Mouse (Mus musculus) liver, embryonic 12.5 days (tissue): ENCODE data around the gene Brix1. TPM values are rescaled to one million over a fixed set of nuclear protein-coding genes. Genes with fewer than 3 reads are reported as not detected.

Experiments
- ATAC-seq: fragments of 200-750 bp; cut with Nextera tagmentation; 2 replicates; pipeline ENCODE4 v1.8.0; 2017; ENCODE audit warnings: moderate number of reproducible peaks, mild to moderate bottlenecking, moderate library complexity
- H3K27ac ChIP-seq: fragments of 300-500 bp; sonication (generic); 2 replicates; pipeline ENCODE4 v1.5.1; 2016; ENCODE audit warnings: mild to moderate bottlenecking
- H3K27me3 ChIP-seq: fragments of 300-500 bp; sonication (generic); replicated peaks from 2 replicates; pipeline ENCODE4 v1.6.1; 2016; ENCODE audit warnings: mild to moderate bottlenecking, moderate library complexity
- H3K36me3 ChIP-seq: fragments of 300-500 bp; sonication (generic); 2 replicates; pipeline ENCODE4 v1.6.1; 2016; ENCODE audit warnings: mild to moderate bottlenecking, moderate library complexity
- H3K4me1 ChIP-seq: fragments of 300-500 bp; sonication (generic); 2 replicates; pipeline ENCODE4 v1.6.1; 2016
- H3K4me2 ChIP-seq: fragments of 300-500 bp; sonication (generic); 2 replicates; pipeline ENCODE4 v1.6.1; 2016; ENCODE audit warnings: mild to moderate bottlenecking, moderate library complexity
- H3K4me3 ChIP-seq: fragments of 300-500 bp; sonication (generic); 2 replicates; pipeline ENCODE4 v1.5.1; 2016; ENCODE audit warnings: mild to moderate bottlenecking, moderate library complexity
- H3K9ac ChIP-seq: fragments of 300-500 bp; sonication (generic); 2 replicates; pipeline ENCODE4 v1.6.1; 2016; ENCODE audit warnings: mild to moderate bottlenecking, moderate library complexity
- H3K9me3 ChIP-seq: fragments of 300-500 bp; sonication (generic); replicated peaks from 2 replicates; pipeline ENCODE4 v1.6.1; 2016; ENCODE audit warnings: mild to moderate bottlenecking, moderate library complexity
- WGBS: fragments of 180-500 bp; shearing (Covaris S2); methylation state at CpG from one replicate; pipeline ENCODE4 v1.1.7; 2016; ENCODE audit not compliant: insufficient replicate concordance; 5-methylcytosine and 5-hydroxymethylcytosine counted together
- polyA plus RNA-seq: library from polyadenylated mRNA; unstranded; fragments of >200 nt; fragmentation: Nextera tagmentation; extraction: Ambion mirVana; gene quantifications from 2 replicates; pipeline ENCODE4 v1.2.1, GENCODE M21; 2016

Gene Brix1
- polyA plus RNA-seq, 1 experiment from 2014 or later, result 112 TPM

DNA sequence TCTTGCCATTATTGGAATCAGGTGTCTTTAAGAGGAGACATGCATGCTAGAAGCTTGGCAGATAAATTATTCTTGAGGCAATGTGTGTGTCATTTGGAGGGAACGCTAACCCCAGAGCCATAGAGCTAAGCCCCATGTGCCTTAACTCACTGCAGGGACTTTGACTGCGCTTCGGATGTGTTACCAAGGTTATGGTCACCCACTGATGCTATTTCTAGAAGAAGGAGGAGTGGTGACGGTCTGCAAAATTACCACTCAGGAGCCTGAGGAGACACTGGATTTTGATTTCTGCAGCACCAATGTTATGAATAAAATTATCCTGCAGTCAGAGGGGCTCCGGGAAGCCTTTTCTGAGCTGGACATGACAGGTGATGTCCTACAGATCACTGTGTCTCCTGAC lies 4.4 kb upstream of the Brix1 start:
- Histone ChIP-seq H3K27ac (no peak overlapping the region), H3K4me1 (peaks cover 10% of the 10 kb centered on the region), H3K9ac (no peak overlapping the region), H3K27me3 (no peaks in the 10 kb centered on the region), H3K4me2 (no peak overlapping the region), H3K9me3 (no peaks in the 10 kb centered on the region), H3K36me3 (peaks cover 65% of the 10 kb centered on the region), H3K4me3 (no peak overlapping the region)
- 88% methylated on average over 5 of the region's 5 CpGs for WGBS
- ATAC-seq, result no peak

DNA sequence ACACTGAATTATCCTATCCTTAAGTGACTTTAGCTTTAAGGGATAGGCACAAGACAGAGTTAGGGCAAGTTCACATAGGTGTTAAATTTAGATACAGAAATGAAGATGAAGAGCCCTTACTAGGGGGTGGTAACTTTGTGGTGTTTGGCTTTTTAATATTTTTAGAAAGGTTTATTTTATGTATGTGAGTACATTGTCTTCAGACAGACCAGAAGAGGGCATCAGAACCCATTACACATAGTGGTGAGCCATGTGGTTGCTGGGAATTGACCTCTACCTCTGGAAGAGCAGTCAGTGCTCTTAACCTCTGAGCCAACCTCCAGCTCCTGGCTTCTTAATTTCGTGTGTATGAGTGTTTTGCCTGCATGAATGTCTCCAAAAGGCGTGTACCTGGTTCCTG lies 1.5 kb upstream of the Brix1 start:
- H3K27ac ChIP-seq, result 0 out of 2 replicates have a peak overlapping the region, but pooled peaks have one; percentile 52
- no peaks in the 10 kb centered on the region for H3K9me3 ChIP-seq
- H3K27me3 ChIP-seq, result no peaks in the 10 kb centered on the region
- peaks cover 25% of the 10 kb centered on the region for H3K4me1 ChIP-seq
- ATAC-seq, result no peak
- H3K4me2 ChIP-seq, result peak overlapping the region; percentile 82
- peaks cover 52% of the 10 kb centered on the region for H3K36me3 ChIP-seq
- 28% methylated on average over 2 of the region's 2 CpGs for WGBS
- peak overlapping the region; percentile 90 for H3K9ac ChIP-seq
- peak overlapping the region; percentile 88 for H3K4me3 ChIP-seq

DNA sequence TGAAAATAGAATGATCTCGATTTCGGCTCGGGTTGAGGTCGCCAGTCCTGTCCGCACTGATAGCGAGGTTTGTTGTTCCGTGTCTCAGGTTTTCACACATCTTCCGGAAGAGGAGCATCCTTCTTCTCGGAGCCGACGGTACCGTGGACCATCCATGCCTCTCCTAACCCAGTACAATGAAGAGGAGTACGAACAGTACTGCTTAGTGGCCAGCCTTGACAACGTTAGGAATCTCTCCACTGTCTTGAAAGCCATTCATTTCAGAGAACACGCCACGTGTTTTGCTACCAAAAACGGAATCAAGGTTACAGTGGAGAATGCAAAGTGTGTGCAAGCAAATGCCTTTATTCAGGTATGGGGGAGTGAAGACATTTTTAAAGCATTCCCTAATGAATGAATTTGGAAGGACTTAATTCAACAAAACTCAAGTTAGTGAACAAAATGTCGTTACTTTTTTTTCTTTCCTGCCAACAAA lies 655 bp upstream of the Brix1 start:
- Histone ChIP-seq H3K4me3 (peak overlapping the region; percentile 88), H3K27me3 (no peaks in the 10 kb centered on the region), H3K9me3 (no peaks in the 10 kb centered on the region), H3K27ac (peak overlapping the region; percentile 78), H3K9ac (peak overlapping the region; percentile 90), H3K4me1 (peaks cover 25% of the 10 kb centered on the region), H3K36me3 (peaks cover 51% of the 10 kb centered on the region), H3K4me2 (peak overlapping the region; percentile 82)
- WGBS, result 1% methylated on average over 18 of the region's 18 CpGs
- ATAC-seq, result peak; percentile 52

DNA sequence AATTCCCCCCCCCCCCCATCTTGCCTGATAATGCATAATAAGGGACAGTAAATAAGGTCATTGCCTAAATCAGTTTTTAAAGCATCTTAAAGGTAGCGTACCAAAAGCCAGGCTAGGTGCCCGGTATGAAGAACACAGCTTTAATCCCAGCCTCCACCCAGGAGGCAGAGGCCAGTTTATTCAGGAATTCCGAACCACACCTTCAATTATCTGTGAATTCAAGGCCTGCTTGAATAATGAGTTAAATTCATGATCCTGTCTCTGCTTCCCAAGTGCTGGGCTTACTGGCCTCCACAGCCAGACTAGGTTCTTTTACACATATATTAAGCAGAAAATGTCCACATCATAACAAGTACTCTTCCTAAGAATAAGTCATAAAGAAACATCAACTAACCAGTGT lies 14.8 kb downstream of the Brix1 start:
- H3K36me3 ChIP-seq, result peaks cover 15% of the 10 kb centered on the region
- H3K9me3 ChIP-seq, result no peaks in the 10 kb centered on the region
- peaks cover 30% of the 10 kb centered on the region for H3K4me1 ChIP-seq
- no peak for ATAC-seq
- H3K27me3 ChIP-seq, result no peaks in the 10 kb centered on the region
- H3K9ac ChIP-seq, result peak overlapping the region; percentile 90
- H3K4me3 ChIP-seq, result peak overlapping the region; percentile 86
- WGBS, result 40% methylated on average over 3 of the region's 3 CpGs
- peak overlapping the region; percentile 99 for H3K4me2 ChIP-seq
- H3K27ac ChIP-seq, result peak overlapping the region; percentile 48; the same call in 1 of the 2 replicates

DNA sequence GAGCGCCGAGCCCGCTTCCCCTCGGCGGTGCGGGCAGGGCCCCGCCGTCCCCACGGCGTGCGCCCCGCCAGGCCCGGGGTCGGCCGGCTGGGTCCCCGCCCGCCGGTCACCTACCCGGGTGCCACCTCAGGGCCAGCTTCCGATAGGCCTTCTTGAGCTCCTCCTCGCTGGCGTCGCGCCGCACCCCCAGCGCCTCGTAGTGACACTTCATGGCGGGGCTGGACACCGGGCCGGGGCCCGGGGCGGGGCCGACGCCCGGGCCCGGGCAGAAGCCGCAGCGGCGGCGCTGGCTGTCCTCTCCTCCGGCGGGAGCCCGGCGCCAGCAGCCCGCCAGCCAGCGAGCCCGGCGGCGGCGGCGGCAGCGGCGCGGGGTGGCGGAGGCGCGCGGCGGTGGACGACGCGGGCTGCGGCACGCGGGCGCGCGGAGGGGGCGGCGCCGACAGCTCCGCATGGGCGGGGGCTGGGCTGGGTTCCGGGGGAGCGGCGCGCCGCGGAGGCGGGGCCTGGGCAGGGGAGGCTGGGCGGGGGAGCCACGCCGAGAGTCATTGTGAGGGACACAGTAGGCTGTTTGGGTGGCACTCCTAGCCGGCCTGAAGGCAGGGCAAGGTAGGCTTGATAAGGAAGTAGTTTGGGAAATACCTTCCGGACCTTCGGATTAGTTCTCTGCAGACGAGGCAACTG lies 15.5 kb downstream of the Brix1 start, which contains the start of gene Dnajc21:
Gene Dnajc21 (minus strand): TSS at position 366 of the 681 bp plus-strand sequence.
- Histone ChIP-seq H3K4me3 (peak within 1 kb of the TSS; percentile 86), H3K9ac (peak within 1 kb of the TSS; percentile 90), H3K36me3 (peaks cover 8% of the 10 kb centered on the region), H3K27me3 (no peaks in the 10 kb centered on the region), H3K4me2 (peak within 1 kb of the TSS; percentile 99), H3K4me1 (peaks cover 30% of the 10 kb centered on the region), H3K9me3 (no peaks in the 10 kb centered on the region), H3K27ac (peak within 1 kb of the TSS; percentile 80)
- ATAC-seq, result peak; percentile 95
- under 1% methylated on average over 72 of the region's 87 CpGs for WGBS

DNA sequence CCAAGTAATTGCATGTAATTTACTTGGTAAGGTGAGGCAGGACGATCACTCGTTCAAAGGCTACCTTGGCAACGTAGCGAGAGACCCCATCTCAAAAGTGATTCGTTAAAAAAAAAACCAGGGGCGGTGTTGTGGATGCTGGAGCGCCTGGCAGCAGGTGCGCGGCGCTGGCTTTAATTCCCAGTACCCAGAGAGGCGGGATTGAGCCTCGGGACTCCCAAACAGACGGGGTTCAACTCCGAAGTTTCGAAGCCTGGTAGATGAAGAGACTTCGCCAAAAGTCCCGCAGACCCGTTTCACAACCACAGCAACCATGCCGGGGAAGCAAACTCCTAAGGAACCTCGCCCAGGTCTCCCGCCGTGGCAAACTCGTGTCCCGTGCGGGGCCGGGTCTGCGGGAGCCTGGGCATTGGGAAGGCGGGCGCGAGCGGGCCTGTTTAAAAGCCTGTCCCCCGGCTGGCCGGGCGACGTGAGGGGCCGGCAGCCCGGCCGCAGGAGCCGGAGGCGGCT lies 16.1 kb downstream of the Brix1 start:
- H3K27me3 ChIP-seq, result no peaks in the 10 kb centered on the region
- peak overlapping the region; percentile 90 for H3K9ac ChIP-seq
- ATAC-seq, result no peak
- peaks cover 32% of the 10 kb centered on the region for H3K4me1 ChIP-seq
- peak overlapping the region; percentile 99 for H3K4me2 ChIP-seq
- WGBS, result under 1% methylated on average over 40 of the region's 40 CpGs
- H3K9me3 ChIP-seq, result no peaks in the 10 kb centered on the region
- 0 out of 2 replicates have a peak, but pooled peaks cover 4% of the 10 kb centered on the region for H3K36me3 ChIP-seq
- H3K27ac ChIP-seq, result peak overlapping the region; percentile 80
- peak overlapping the region; percentile 86 for H3K4me3 ChIP-seq

DNA sequence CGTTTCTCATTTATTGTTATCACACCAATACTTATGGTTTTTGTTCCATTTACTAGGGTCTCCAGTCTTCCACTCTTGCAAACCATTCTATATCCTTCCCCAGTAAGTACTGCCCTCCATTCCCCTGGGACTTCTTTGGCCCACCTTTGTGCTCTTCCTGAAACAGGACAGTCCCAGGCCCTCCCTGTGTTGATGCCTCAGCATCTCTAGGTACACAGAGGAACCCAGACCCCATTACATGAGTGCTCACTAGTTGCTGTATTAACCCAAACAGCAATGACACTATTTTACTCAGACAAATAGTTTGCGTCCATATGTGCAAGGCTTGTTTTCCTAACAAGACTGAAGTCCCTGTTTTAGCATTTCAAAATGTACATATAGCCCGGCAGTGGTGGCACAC lies 17.0 kb downstream of the Brix1 start:
- H3K27me3 ChIP-seq, result no peaks in the 10 kb centered on the region
- ATAC-seq, result no peak
- no peak overlapping the region for H3K9ac ChIP-seq

DNA sequence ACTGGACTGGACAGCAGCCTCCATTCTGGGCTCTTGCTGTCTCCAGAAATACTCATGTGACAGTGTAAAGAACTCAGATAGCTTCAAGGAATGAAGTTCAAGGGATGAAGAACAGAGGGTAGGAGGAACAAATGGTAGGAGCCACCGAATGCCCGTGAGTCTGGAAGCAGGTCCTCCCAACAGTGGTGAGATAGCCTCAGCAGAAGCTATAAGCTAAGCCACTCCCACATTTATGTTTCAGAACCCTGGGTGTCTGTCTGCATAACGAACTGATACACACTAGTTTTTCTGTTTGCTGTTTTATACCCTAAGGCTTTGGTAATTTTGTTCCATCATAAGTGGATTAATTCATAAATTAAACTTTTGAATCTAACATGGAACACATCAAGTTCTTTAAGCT lies 21.1 kb downstream of the Brix1 start:
- peaks cover 28% of the 10 kb centered on the region for H3K4me1 ChIP-seq
- H3K4me3 ChIP-seq, result no peak overlapping the region
- H3K27ac ChIP-seq, result no peak overlapping the region
- H3K9ac ChIP-seq, result no peak overlapping the region
- 51% methylated on average over 3 of the region's 3 CpGs for WGBS
- no peaks in the 10 kb centered on the region for H3K27me3 ChIP-seq
- H3K4me2 ChIP-seq, result no peak overlapping the region
- no peaks in the 10 kb centered on the region for H3K9me3 ChIP-seq
- no peak for ATAC-seq
- H3K36me3 ChIP-seq, result peaks cover 27% of the 10 kb centered on the region

More for the DNA sequence above, 17.0 kb downstream of the Brix1 start:
- Histone ChIP-seq H3K4me1 (peaks cover 36% of the 10 kb centered on the region), H3K9me3 (no peaks in the 10 kb centered on the region), H3K4me3 (0 out of 2 replicates have a peak overlapping the region, but pooled peaks have one; percentile 86), H3K27ac (no peak overlapping the region), H3K36me3 (no peaks in the 10 kb centered on the region), H3K4me2 (peak overlapping the region; percentile 99)
- WGBS, result 61% methylated on average over 3 of the region's 3 CpGs

DNA sequence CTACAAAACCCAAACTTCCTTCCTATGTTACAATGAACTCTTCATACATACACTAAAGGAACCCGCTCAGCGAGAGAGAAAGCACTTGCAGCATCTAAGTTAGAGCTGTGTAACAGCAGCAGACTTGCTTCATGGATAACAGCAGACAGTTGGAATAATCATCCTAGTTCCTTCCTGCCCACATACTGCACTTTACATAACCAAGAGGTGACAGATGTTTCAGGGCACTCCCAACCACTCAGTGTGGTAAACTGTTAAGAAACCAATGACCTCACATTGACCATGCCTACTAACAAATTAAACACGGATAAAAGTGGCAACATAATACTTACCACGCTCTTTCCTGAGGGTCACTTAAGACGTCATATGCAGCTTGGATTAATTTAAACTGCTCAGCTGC lies 22.2 kb downstream of the Brix1 start:
- Histone ChIP-seq H3K4me2 (no peak overlapping the region), H3K9me3 (no peaks in the 10 kb centered on the region), H3K4me1 (peaks cover 17% of the 10 kb centered on the region), H3K27ac (no peak overlapping the region), H3K36me3 (peaks cover 36% of the 10 kb centered on the region), H3K27me3 (no peaks in the 10 kb centered on the region), H3K4me3 (no peak overlapping the region), H3K9ac (no peak overlapping the region)
- ATAC-seq, result no peak
- WGBS, result 68% methylated on average over 5 of the region's 5 CpGs

DNA sequence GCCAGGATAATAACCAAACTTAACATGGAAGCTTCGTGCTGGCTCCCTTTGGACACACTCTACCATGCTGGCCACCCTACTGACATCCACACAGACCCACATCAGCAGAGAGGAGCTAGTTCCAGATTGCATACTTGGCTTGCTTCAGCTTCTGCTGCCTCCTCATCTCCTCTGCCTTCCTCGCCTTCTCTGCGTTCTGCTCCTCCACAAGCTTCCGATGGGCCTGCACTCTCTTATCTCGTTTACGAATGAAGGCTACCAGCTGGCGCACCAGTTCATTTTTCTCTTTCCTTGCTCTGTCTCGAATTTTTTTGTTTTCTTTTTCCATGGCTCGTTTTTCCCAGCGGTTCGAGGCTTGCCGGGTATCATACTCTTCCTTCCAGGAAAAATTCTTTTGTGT lies 24.8 kb downstream of the Brix1 start:
- no peaks in the 10 kb centered on the region for H3K9me3 ChIP-seq
- H3K9ac ChIP-seq, result no peak overlapping the region
- peaks cover 56% of the 10 kb centered on the region for H3K36me3 ChIP-seq
- H3K27me3 ChIP-seq, result no peaks in the 10 kb centered on the region
- no peak for ATAC-seq
- H3K4me3 ChIP-seq, result no peak overlapping the region
- no peak overlapping the region for H3K4me2 ChIP-seq
- no peak overlapping the region for H3K27ac ChIP-seq
- 75% methylated on average over 12 of the region's 12 CpGs for WGBS
- peaks cover 6% of the 10 kb centered on the region; the same call in 1 of the 2 replicates for H3K4me1 ChIP-seq

DNA sequence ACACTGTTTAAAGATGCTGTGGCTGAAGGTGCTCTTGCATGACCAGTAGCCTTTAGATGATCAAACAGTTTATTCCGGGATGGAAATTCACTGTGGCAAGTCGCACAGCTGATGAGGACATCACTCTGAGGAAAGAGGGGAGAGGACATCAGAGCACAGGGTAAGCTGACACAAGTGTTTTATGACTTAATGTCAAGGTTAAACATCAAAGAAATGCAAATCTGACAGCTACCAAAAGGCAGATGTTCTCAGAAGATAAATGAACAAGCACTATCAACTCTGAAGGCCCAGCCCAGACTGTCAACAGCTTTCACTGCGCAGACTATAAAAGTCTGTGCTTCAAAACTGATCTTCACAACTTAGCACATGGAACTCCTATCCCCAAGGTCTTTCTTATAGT lies 38.6 kb downstream of the Brix1 start:
- no peaks in the 10 kb centered on the region for H3K27me3 ChIP-seq
- 84% methylated on average over 3 of the region's 3 CpGs for WGBS

DNA sequence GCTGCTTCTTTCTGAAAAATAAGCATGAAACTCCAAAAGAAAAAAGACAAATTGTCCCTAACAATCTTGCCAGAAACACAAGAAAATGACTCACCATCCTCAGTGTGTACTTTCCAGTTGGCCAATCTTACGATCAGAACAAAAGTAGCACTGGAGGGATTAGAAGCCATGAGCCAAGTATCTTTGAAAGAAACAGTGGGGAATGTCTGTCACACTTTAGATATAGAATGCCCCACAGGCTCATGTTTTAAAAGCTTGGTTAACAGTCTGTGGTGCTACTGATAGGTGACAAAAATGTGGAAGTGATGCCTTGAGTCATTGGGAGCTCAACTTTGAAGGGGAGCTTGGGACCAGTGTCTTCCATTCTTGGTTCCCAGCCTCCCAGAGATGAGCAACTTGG lies 43.5 kb downstream of the Brix1 start:
- Histone ChIP-seq H3K4me2 (no peak overlapping the region), H3K9me3 (no peaks in the 10 kb centered on the region), H3K36me3 (peaks cover 35% of the 10 kb centered on the region), H3K4me1 (peaks cover 1% of the 10 kb centered on the region; the same call in 1 of the 2 replicates), H3K27ac (no peak overlapping the region), H3K9ac (no peak overlapping the region), H3K4me3 (no peak overlapping the region), H3K27me3 (no peaks in the 10 kb centered on the region)
- 85% methylated on average over 1 of the region's 1 CpGs for WGBS
- no peak for ATAC-seq

More for the DNA sequence above, 38.6 kb downstream of the Brix1 start:
- H3K4me3 ChIP-seq, result no peak overlapping the region
- no peak overlapping the region for H3K4me2 ChIP-seq
- ATAC-seq, result no peak
- no peak overlapping the region for H3K9ac ChIP-seq
- no peaks in the 10 kb centered on the region for H3K9me3 ChIP-seq
- peaks cover 4% of the 10 kb centered on the region; the same call in 1 of the 2 replicates for H3K4me1 ChIP-seq
- no peak overlapping the region for H3K27ac ChIP-seq
- H3K36me3 ChIP-seq, result peaks cover 67% of the 10 kb centered on the region
